Mouse (Mus musculus) limb, embryonic 13.5 days (tissue): Measurements from ENCODE around the gene 2610044O15Rik8. TPM values are rescaled to one million over a fixed set of nuclear protein-coding genes. Genes with fewer than 3 reads are reported as not detected.
"Not testable (repeated sequence)": the region's sequence is repeated elsewhere in the genome, so short reads cannot be mapped to it uniquely, and the experiment has no call there.

Experiments
- ATAC-seq: fragments of 200-750 bp; cut with Nextera tagmentation; 2 replicates; pipeline ENCODE4 v1.8.0; 2017; ENCODE audit warnings: low read depth, moderate number of reproducible peaks, moderate TSS enrichment; ENCODE audit not compliant: low FRiP score
- H3K27ac ChIP-seq: fragments of 300-500 bp; sonication (generic); 2 replicates; pipeline ENCODE4 v1.5.1; 2015; ENCODE audit warnings: inconsistent platforms, mild to moderate bottlenecking, moderate library complexity
- H3K27me3 ChIP-seq: fragments of 300-500 bp; sonication (generic); 2 replicates; pipeline ENCODE4 v1.6.1; 2015; ENCODE audit warnings: mild to moderate bottlenecking, inconsistent platforms
- H3K36me3 ChIP-seq: fragments of 300-500 bp; sonication (generic); 2 replicates; pipeline ENCODE4 v1.6.1; 2015; ENCODE audit warnings: inconsistent platforms, mild to moderate bottlenecking, moderate library complexity
- H3K4me1 ChIP-seq: fragments of 300-500 bp; sonication (generic); 2 replicates; pipeline ENCODE4 v1.6.1; 2015; ENCODE audit warnings: inconsistent platforms
- H3K4me2 ChIP-seq: fragments of 300-500 bp; sonication (generic); replicated peaks from 2 replicates; pipeline ENCODE4 v1.6.1; 2015; ENCODE audit warnings: inconsistent platforms, mild to moderate bottlenecking, moderate library complexity
- H3K4me3 ChIP-seq: fragments of 300-500 bp; sonication (generic); 2 replicates; pipeline ENCODE4 v1.5.1; 2015; ENCODE audit warnings: moderate library complexity, mild to moderate bottlenecking, inconsistent platforms
- H3K9ac ChIP-seq: fragments of 300-500 bp; sonication (generic); 2 replicates; pipeline ENCODE4 v1.6.1; 2015; ENCODE audit warnings: mild to moderate bottlenecking, inconsistent platforms
- H3K9me3 ChIP-seq: fragments of 300-500 bp; sonication (generic); 2 replicates; pipeline ENCODE4 v1.6.1; 2016; ENCODE audit warnings: inconsistent platforms
- WGBS: fragments of 180-500 bp; shearing (Covaris S2); methylation state at CpG from one replicate; pipeline ENCODE4 v1.1.7; 2015; 5-methylcytosine and 5-hydroxymethylcytosine counted together
- polyA plus RNA-seq: library from polyadenylated mRNA; unstranded; fragments of >200 nt; fragmentation: Nextera tagmentation; extraction: Ambion mirVana; gene quantifications from 2 replicates; pipeline ENCODE4 v1.2.1, GENCODE M21; 2015

Gene 2610044O15Rik8
- polyA plus RNA-seq = 24.5 and 26.5 TPM in 2 replicates

DNA sequence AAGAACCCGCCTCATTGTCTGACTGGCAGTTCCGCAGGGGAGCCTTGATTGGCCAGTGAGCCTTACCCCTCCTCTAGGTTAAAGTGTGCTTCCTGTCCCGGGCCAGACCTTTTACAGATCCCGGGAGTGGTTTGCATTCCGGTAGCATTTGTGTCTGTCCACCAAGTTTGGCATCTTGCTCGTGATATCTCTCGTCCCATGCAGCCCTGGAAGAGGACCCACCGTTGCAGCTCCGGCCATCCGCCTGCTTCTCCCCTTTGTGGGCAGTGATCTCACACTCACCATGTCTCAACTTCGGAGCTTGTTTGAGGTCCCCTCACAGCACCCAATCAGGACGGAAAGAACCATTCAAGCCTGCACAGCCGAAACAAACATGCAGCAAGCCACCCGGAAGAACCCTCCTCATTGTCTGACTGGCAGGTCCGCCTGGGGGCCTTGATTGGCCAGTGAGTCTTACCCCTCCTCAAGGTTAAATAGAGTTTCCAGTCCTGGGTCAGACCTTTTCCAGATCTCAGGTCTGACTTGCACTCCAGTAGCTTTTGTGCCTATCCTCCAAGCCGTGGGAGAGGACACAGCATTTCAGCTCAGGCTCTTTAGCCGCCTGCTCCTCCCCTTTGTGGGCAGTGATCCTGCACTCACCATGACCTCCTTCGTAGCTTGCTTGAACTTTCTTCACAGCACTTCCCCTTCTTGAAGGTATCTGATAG lies at the start of gene 2610044O15Rik8:
2610044O15Rik8 (minus strand) TSS at position 380 of the 707 bp plus-strand sequence.
- under 1% methylated on average over 18 of the region's 18 CpGs for WGBS
- Histone ChIP-seq H3K27ac (peak within 1 kb of the TSS; percentile 96), H3K4me2 (peak within 1 kb of the TSS; percentile 71), H3K9me3 (no peaks in the 10 kb centered on the region), H3K36me3 (no peaks in the 10 kb centered on the region), H3K9ac (peak within 1 kb of the TSS; percentile 73), H3K4me1 (peaks cover 12% of the 10 kb centered on the region), H3K4me3 (peak within 1 kb of the TSS; percentile 62), H3K27me3 (no peaks in the 10 kb centered on the region)
- peak; percentile 100 for ATAC-seq

- Histone ChIP-seq H3K36me3 (peaks cover 37% of the 10 kb centered on the region), H3K9ac (no peak overlapping the region), H3K4me1 (peaks cover 5% of the 10 kb centered on the region; the same call in 1 of the 2 replicates), H3K4me2 (no peak overlapping the region), H3K27ac (no peak overlapping the region), H3K4me3 (no peak overlapping the region), H3K9me3 (peaks cover 23% of the 10 kb centered on the region), H3K27me3 (no peaks in the 10 kb centered on the region)
- no peak for ATAC-seq
- WGBS = 100% methylated on average over 1 of the region's 1 CpGs
Observed at GRCm38 (mm10) chr8:129265918-129266317, 31.7 kb upstream of the 2610044O15Rik8 start.

- H3K4me3 ChIP-seq = peak overlapping the region; percentile 56
- no peaks in the 10 kb centered on the region for H3K27me3 ChIP-seq
- no peak for ATAC-seq
- H3K36me3 ChIP-seq = peaks cover 21% of the 10 kb centered on the region
- peaks cover 5% of the 10 kb centered on the region; the same call in 1 of the 2 replicates for H3K4me1 ChIP-seq
- peaks cover 14% of the 10 kb centered on the region for H3K9me3 ChIP-seq
- 72% methylated on average over 2 of the region's 2 CpGs for WGBS
- peak overlapping the region; percentile 72 for H3K4me2 ChIP-seq
- no peak overlapping the region for H3K9ac ChIP-seq
- no peak overlapping the region for H3K27ac ChIP-seq
Observed at GRCm38 (mm10) chr8:129264296-129264695, 30.1 kb upstream of the 2610044O15Rik8 start.

GRCm38 (mm10) chr8:129263211-129263927 lies 29.2 kb upstream of the 2610044O15Rik8 start:
- not testable (repeated sequence) for H3K4me1 ChIP-seq, H3K9me3 ChIP-seq, H3K27ac ChIP-seq, H3K27me3 ChIP-seq
- H3K9ac ChIP-seq = peak overlapping the region; percentile 63
- peak overlapping the region; percentile 72 for H3K4me2 ChIP-seq
- under 1% methylated on average over 24 of the region's 24 CpGs for WGBS
- H3K36me3 ChIP-seq = peaks cover 11% of the 10 kb centered on the region
- H3K4me3 ChIP-seq = peak overlapping the region; percentile 56
- peak; percentile 97 for ATAC-seq

DNA sequence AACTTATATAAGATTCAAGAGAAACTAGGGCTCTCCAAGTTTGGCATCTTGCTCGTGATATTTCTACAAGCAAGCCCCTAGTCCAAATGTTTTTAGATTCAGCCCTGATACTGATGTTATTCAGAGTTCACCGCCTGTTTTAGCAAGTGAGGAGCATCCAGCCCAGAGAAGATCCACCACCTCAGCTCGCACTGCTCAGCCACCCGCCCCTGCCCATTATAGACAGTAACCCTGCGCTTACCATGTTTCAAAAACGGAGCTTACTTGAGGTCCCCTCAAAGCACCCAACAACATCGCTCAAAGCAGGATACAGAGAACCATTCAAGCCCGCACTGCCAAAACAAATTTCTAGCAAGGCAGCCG lies 561 bp downstream of the 2610044O15Rik8 start:
- peaks cover 12% of the 10 kb centered on the region for H3K4me1 ChIP-seq
- no peaks in the 10 kb centered on the region for H3K9me3 ChIP-seq
- peak overlapping the region; percentile 96; the same call in 1 of the 2 replicates for H3K27ac ChIP-seq
- no peaks in the 10 kb centered on the region for H3K36me3 ChIP-seq
- peak overlapping the region; percentile 62 for H3K4me3 ChIP-seq
- H3K4me2 ChIP-seq = peak overlapping the region; percentile 71
- WGBS = 4% methylated on average over 9 of the region's 9 CpGs
- H3K9ac ChIP-seq = peak overlapping the region; percentile 73
- H3K27me3 ChIP-seq = no peaks in the 10 kb centered on the region
- ATAC-seq = no peak

Other genes with a start within 250 kb of the 2610044O15Rik8 start
- gene Ccdc7a, start 168.9 kb downstream of the 2610044O15Rik8 start, polyA plus RNA-seq = not detected in 2 replicates
- not detected in 2 replicates for gene Ccdc7b, start 167.3 kb downstream of the 2610044O15Rik8 start, polyA plus RNA-seq
- gene Gm10999, start 102.7 kb downstream of the 2610044O15Rik8 start, polyA plus RNA-seq = not detected in 2 replicates